In genomic region chr13:111232416-111232815, GRCm38 (mm10) we compare ENCODE assay signal across 17 mouse cellular contexts. TPM values are rescaled to one million over a fixed set of nuclear protein-coding genes. Genes with fewer than 3 reads are reported as not detected.
A peak's percentile ranks its signal among the peaks of the same experiment; 100 is the strongest.
DNase-seq lines count a peak whose midpoint lies in the region; ATAC-seq and TF ChIP-seq lines count a peak whose summit lies in the region.
"Had no signal": no experiment of that assay in that cellular context is flagged by ENCODE, and none has a peak within 500 bp of the region (broad histone marks: within the 10 kb centered on the region; RNA-seq: fewer than 3 reads in every experiment).

No protein-coding gene starts in this region.

- no peaks in the 10 kb centered on the region for H3K79me3 ChIP-seq in C2C12 (ENCODE audit: low read depth)

- H3K27me3 ChIP-seq in hindbrain, embryonic 11.5 days (ENCODE audit: control insufficient read depth, insufficient read depth, low read length): no peaks in the 10 kb centered on the region
- H3K27me3 ChIP-seq in hindbrain, embryonic 10.5 days (ENCODE audit: insufficient read depth, poor library complexity, severe bottlenecking): no peaks in the 10 kb centered on the region
- H3K27me3 ChIP-seq in C2C12 (ENCODE audit: control insufficient read depth, insufficient read depth, insufficient read length): no peaks in the 10 kb centered on the region
- no peaks in the 10 kb centered on the region for H3K27me3 ChIP-seq in forebrain, embryonic 15.5 days
- H3K27me3 ChIP-seq: hindbrain, embryonic 13.5 days had no signal

- no peak overlapping the region for H3ac ChIP-seq in C2C12 (ENCODE audit: control insufficient read depth, insufficient read length, low read depth)

- ATAC-seq in hindbrain, embryonic 11.5 days (ENCODE audit: low FRiP score): peak; percentile 55; the same call in 1 of the 2 replicates
- ATAC-seq in forebrain, embryonic 15.5 days (replicated peaks): peak; percentile 65

- TF ChIP-seq CTCF in C2C12 (IDR thresholded peaks at IDR 0.05; ENCODE audit: control insufficient read depth, insufficient read depth, insufficient read length): no peak

- no peaks in the 10 kb centered on the region for H3K79me2 ChIP-seq in C2C12 (ENCODE audit: control insufficient read depth, insufficient read depth)

- no peak overlapping the region for H3K4me3 ChIP-seq in hindbrain, embryonic 11.5 days (ENCODE audit: low read depth, low read length)
- H3K4me3 ChIP-seq in hindbrain, embryonic 10.5 days: no peak overlapping the region
- H3K4me3 ChIP-seq in C2C12 (ENCODE audit: insufficient read depth, poor library complexity, severe bottlenecking): no peak overlapping the region
- no peak overlapping the region for H3K4me3 ChIP-seq in forebrain, embryonic 15.5 days
- H3K4me3 ChIP-seq: heart, embryonic 10.5 days; hindbrain, embryonic 13.5 days had no signal

- no peaks in the 10 kb centered on the region for H3K4me1 ChIP-seq in hindbrain, embryonic 11.5 days (replicated peaks; ENCODE audit: control insufficient read depth, insufficient read depth, low read length)
- peaks cover 14% of the 10 kb centered on the region; the same call in 1 of the 2 replicates for H3K4me1 ChIP-seq in hindbrain, embryonic 10.5 days (replicated peaks)
- H3K4me1 ChIP-seq in forebrain, embryonic 15.5 days: peaks cover 21% of the 10 kb centered on the region

- no peak overlapping the region for H3K4me2 ChIP-seq in hindbrain, embryonic 11.5 days (replicated peaks; ENCODE audit: low read depth, low read length)
- no peak overlapping the region for H3K4me2 ChIP-seq in forebrain, embryonic 15.5 days (replicated peaks)
- H3K4me2 ChIP-seq: hindbrain, embryonic 13.5 days had no signal

- no peak for DNase-seq in hindbrain, embryonic 11.5 days (ENCODE audit: low spot score)
- no peak for DNase-seq in hindbrain, embryonic 10.5 days (ENCODE audit: low spot score)
- peak; percentile 35 to 58 for DNase-seq in cerebellum, adult 18-20 months
- no peak for DNase-seq in adipocyte (ENCODE audit: low spot score)
- DNase-seq in gastrocnemius, postnatal 10 days: no peak
- DNase-seq in adrenal gland, adult 18-20 months (ENCODE audit: low spot score in 2 of 2): no peak
- DNase-seq: embryo, embryonic 11 days; layer of hippocampus, adult 9-11 months; liver; lung, postnatal 10 days; right cerebral cortex, postnatal 4 days had no signal

- H3K36me3 ChIP-seq in hindbrain, embryonic 11.5 days (ENCODE audit: control insufficient read depth, insufficient read depth, low read length): no peaks in the 10 kb centered on the region
- H3K36me3 ChIP-seq in hindbrain, embryonic 10.5 days: no peaks in the 10 kb centered on the region
- no peaks in the 10 kb centered on the region for H3K36me3 ChIP-seq in C2C12 (ENCODE audit: control insufficient read depth, insufficient read depth)
- H3K36me3 ChIP-seq in forebrain, embryonic 15.5 days: no peaks in the 10 kb centered on the region
- H3K36me3 ChIP-seq: heart, embryonic 10.5 days; hindbrain, embryonic 13.5 days had no signal

- 61% methylated on average over 7 of the region's 7 CpGs for WGBS in hindbrain, embryonic 11.5 days
- WGBS in hindbrain, embryonic 10.5 days: 66% methylated on average over 7 of the region's 7 CpGs
- 31% methylated on average over 7 of the region's 7 CpGs for WGBS in forebrain, embryonic 15.5 days

- H3K9ac ChIP-seq in hindbrain, embryonic 11.5 days (ENCODE audit: low read depth, low read length): no peak overlapping the region
- H3K9ac ChIP-seq in forebrain, embryonic 15.5 days (replicated peaks): no peak overlapping the region
- H3K9ac ChIP-seq: hindbrain, embryonic 13.5 days had no signal

- no peaks in the 10 kb centered on the region for H3K9me3 ChIP-seq in hindbrain, embryonic 11.5 days (ENCODE audit: control insufficient read depth, low read length)
- H3K9me3 ChIP-seq in hindbrain, embryonic 10.5 days: no peaks in the 10 kb centered on the region
- H3K9me3 ChIP-seq in forebrain, embryonic 15.5 days: no peaks in the 10 kb centered on the region
- H3K9me3 ChIP-seq: heart, embryonic 10.5 days; hindbrain, embryonic 13.5 days had no signal

- H3K27ac ChIP-seq in hindbrain, embryonic 11.5 days (ENCODE audit: low read depth, low read length): no peak overlapping the region
- no peak overlapping the region for H3K27ac ChIP-seq in hindbrain, embryonic 10.5 days
- H3K27ac ChIP-seq in forebrain, embryonic 15.5 days (replicated peaks): no peak overlapping the region
- H3K27ac ChIP-seq: heart, embryonic 10.5 days; hindbrain, embryonic 13.5 days; stomach, postnatal 0 days had no signal

TF ChIP-seq in C2C12, 6 proteins besides CTCF, POLR2A, EP300 and RAD21:
- no peak for TF ChIP-seq USF1 (IDR thresholded peaks at IDR 0.05; ENCODE audit: low read depth)
- TF ChIP-seq MYOD1 (IDR thresholded peaks at IDR 0.05; ENCODE audit: control insufficient read depth, insufficient read length, low read depth): peak; percentile 75
- TF ChIP-seq CEBPB (IDR thresholded peaks at IDR 0.05; ENCODE audit: low read depth): no peak
TF ChIP-seq in C2C12: peak in this region for 1.

RNA-seq across cellular contexts. Expression of gene Actbl2, which starts 22.4 kb away (rescaled TPM):
- not detected in 2 replicates for polyA plus RNA-seq in hindbrain, embryonic 11.5 days (2014; fragmentation: Nextera tagmentation; extraction: Ambion mirVana)
- polyA plus RNA-seq in hindbrain, embryonic 10.5 days (2016; fragmentation: Nextera tagmentation; extraction: Ambion mirVana): not detected in 2 replicates
- polyA plus RNA-seq in C2C12 (2012; fragmentation: generic; extraction: Trizol): not detected
- polyA plus RNA-seq in forebrain, embryonic 15.5 days (2015; fragmentation: Nextera tagmentation; extraction: Ambion mirVana): not detected in 2 replicates
- total RNA-seq in gastrocnemius, postnatal 10 days (2021): not detected
- under 1 TPM in 1 of 2 experiments, not detected in 1; 0.16 TPM for total RNA-seq in adrenal gland, adult 18-20 months (2021)
- polyA plus RNA-seq: heart, embryonic 10.5 days; hindbrain, embryonic 13.5 days; kidney, embryonic 14.5 days; stomach, postnatal 0 days had no signal

Comparison
In these comparisons a context has a peak if more than half of its experiments do, and no peak if none do; other contexts are left out.
1. DNase-seq: peak in cerebellum, adult 18-20 months (2 of 2); none in hindbrain, embryonic 11.5 days (single experiment), hindbrain, embryonic 10.5 days (single experiment), adipocyte (single experiment), gastrocnemius, postnatal 10 days (single experiment) and adrenal gland, adult 18-20 months (0 of 2).